Mouse (Mus musculus): Measurements from ENCODE around the gene Rlbp1.

- TF ChIP-seq POLR2A (IDR thresholded peaks at IDR 0.05; ENCODE audit: insufficient read depth, low read length): no peak
- TF ChIP-seq CTCF (IDR thresholded peaks at IDR 0.05; ENCODE audit: low read depth, low read length): no peak
- no peak for TF ChIP-seq EP300 (IDR thresholded peaks at IDR 0.05; ENCODE audit: insufficient read depth, low read depth, low read length)
These were observed 58.1 kb downstream of the Rlbp1 start for GRCm38 (mm10) chr7:79328769-79329168.
